In the genomic region with DNA sequence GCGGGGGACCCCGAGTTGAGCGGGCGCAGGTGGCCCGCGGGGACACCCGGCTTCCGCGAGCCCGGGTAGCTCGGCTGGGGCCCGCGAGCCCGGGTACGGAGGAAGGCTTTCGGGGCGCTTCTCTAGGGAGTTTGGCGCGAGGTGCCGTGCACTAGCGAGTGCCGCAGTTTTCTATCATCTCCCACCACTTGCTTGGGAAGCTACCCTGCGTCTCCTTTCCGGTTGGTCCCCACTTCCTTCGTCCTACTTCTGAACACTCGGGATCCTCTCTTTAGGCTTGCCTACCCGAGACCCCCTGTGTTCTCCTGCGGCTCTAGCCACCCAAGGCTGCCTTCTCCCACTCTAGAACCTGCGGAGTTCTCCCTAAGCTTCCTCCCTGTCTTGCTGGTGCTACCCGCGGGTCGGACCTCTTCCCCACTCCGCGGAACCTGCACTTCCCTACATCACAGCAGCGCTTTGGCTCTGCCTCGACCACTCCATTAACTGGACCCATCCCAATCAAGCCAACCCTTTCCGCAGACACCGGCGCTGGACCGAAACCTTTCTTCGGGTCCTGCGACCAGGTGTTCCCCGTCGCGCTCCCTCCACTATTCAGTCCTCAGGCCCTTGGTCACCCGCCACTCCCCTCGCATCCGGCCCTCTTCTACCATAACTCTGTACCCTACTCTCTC, we compare ENCODE assay signal across 9 mouse cellular contexts.
DNase-seq lines count a peak whose midpoint lies in the region; ATAC-seq and TF ChIP-seq lines count a peak whose summit lies in the region.
"Had no signal": no experiment of that assay in that cellular context is flagged by ENCODE, and none has a peak within 500 bp of the region (broad histone marks: within the 10 kb centered on the region; RNA-seq: fewer than 3 reads in every experiment).

No protein-coding gene starts in this region.

- no peak for TF ChIP-seq CTCF in liver, embryonic 14.5 days (IDR thresholded peaks at IDR 0.05; ENCODE audit: low read depth)

- no peaks in the 10 kb centered on the region for H3K9me3 ChIP-seq in forebrain, embryonic 15.5 days
- H3K9me3 ChIP-seq in intestine, embryonic 15.5 days: no peaks in the 10 kb centered on the region
- no peaks in the 10 kb centered on the region for H3K9me3 ChIP-seq in liver, embryonic 14.5 days (ENCODE audit: control insufficient read depth, low read length)

- H3K27me3 ChIP-seq in forebrain, embryonic 15.5 days: no peaks in the 10 kb centered on the region
- H3K27me3 ChIP-seq in intestine, embryonic 15.5 days (replicated peaks): no peaks in the 10 kb centered on the region; the same call in 1 of the 2 replicates
- H3K27me3 ChIP-seq in liver, embryonic 14.5 days (ENCODE audit: control insufficient read depth, insufficient read depth, low read length): peaks cover 44% of the 10 kb centered on the region

- peak overlapping the region; percentile 80 for H3K4me2 ChIP-seq in forebrain, embryonic 15.5 days (replicated peaks)
- H3K4me2 ChIP-seq in intestine, embryonic 15.5 days (replicated peaks): peak overlapping the region; percentile 92
- H3K4me2 ChIP-seq in liver, embryonic 14.5 days (ENCODE audit: low read depth): peak overlapping the region; percentile 55

- peak overlapping the region; percentile 92 for H3K27ac ChIP-seq in forebrain, embryonic 15.5 days (replicated peaks)
- peak overlapping the region; percentile 51; the same call in 1 of the 2 replicates for H3K27ac ChIP-seq in intestine, embryonic 15.5 days
- no peak overlapping the region for H3K27ac ChIP-seq in liver, embryonic 14.5 days

- DNase-seq in kidney, adult 18-20 months: peak; percentile 22
- DNase-seq in kidney, adult 11 months: no peak
- DNase-seq in cerebellum, adult 18-20 months: peak; percentile 55 to 70
- no peak for DNase-seq in liver, embryonic 14.5 days (ENCODE audit: low read depth in 3 of 3, low spot score in 3 of 3)
- DNase-seq in right cerebral cortex, postnatal 4 days: peak; percentile 31

- H3K4me1 ChIP-seq in forebrain, embryonic 15.5 days: peaks cover 41% of the 10 kb centered on the region
- 0 out of 2 replicates have a peak, but pooled peaks cover 5% of the 10 kb centered on the region for H3K4me1 ChIP-seq in intestine, embryonic 15.5 days (replicated peaks)
- H3K4me1 ChIP-seq in liver, embryonic 14.5 days (replicated peaks; ENCODE audit: control insufficient read depth in 2 of 2, insufficient read depth in 2 of 2, low read length in 1 of 2): no peaks in the 10 kb centered on the region

- no peaks in the 10 kb centered on the region for H3K36me3 ChIP-seq in forebrain, embryonic 15.5 days
- no peaks in the 10 kb centered on the region for H3K36me3 ChIP-seq in intestine, embryonic 15.5 days
- no peaks in the 10 kb centered on the region for H3K36me3 ChIP-seq in liver, embryonic 14.5 days (replicated peaks; ENCODE audit: control insufficient read depth, insufficient read depth, low read depth)
- H3K36me3 ChIP-seq: G1E had no signal

- H3K9ac ChIP-seq in forebrain, embryonic 15.5 days (replicated peaks): peak overlapping the region; percentile 83
- H3K9ac ChIP-seq in intestine, embryonic 15.5 days: peak overlapping the region; percentile 59
- no peak overlapping the region for H3K9ac ChIP-seq in liver, embryonic 14.5 days (replicated peaks)

- TF ChIP-seq EP300 in liver, embryonic 14.5 days (IDR thresholded peaks at IDR 0.05; ENCODE audit: low read depth): no peak

- WGBS in forebrain, embryonic 15.5 days: under 1% methylated on average over 48 of the region's 48 CpGs
- WGBS in intestine, embryonic 15.5 days: under 1% methylated on average over 48 of the region's 48 CpGs
- WGBS in liver, embryonic 14.5 days (ENCODE audit: insufficient replicate concordance): 2% methylated on average over 47 of the region's 48 CpGs

- peak overlapping the region; percentile 84 for H3K4me3 ChIP-seq in forebrain, embryonic 15.5 days
- H3K4me3 ChIP-seq in intestine, embryonic 15.5 days (replicated peaks): peak overlapping the region; percentile 73
- peak overlapping the region; percentile 17 to 50; a peak in 3 of 4 replicates for H3K4me3 ChIP-seq in liver, embryonic 14.5 days (ENCODE audit: insufficient read depth in 1 of 2, low read depth in 2 of 2, low read length in 2 of 2)

- ATAC-seq in forebrain, embryonic 15.5 days (replicated peaks): peak; percentile 7
- ATAC-seq in intestine, embryonic 15.5 days: peak; percentile 82
- ATAC-seq in liver, embryonic 14.5 days (ENCODE audit: insufficient read depth): no peak
- ATAC-seq in CD4-positive, CD25-positive, alpha-beta regulatory T cell, adult 4 months: no peak

Comparison
In these comparisons a context has a peak if more than half of its experiments do, and no peak if none do; other contexts are left out.
1. DNase-seq: peak in kidney, adult 18-20 months (single experiment), cerebellum, adult 18-20 months (2 of 2) and right cerebral cortex, postnatal 4 days (single experiment); none in kidney, adult 11 months (single experiment) and liver, embryonic 14.5 days (0 of 3).
2. ATAC-seq: peak in forebrain, embryonic 15.5 days (single experiment) and intestine, embryonic 15.5 days (single experiment); none in liver, embryonic 14.5 days (single experiment) and CD4-positive, CD25-positive, alpha-beta regulatory T cell, adult 4 months (single experiment).
3. H3K4me3 ChIP-seq: peak in every context shown above with its lines; median percentile 84 in forebrain, embryonic 15.5 days; 73 in intestine, embryonic 15.5 days; 34 in liver, embryonic 14.5 days.
4. Peak in every context shown above with its lines, with median percentiles within 50 percentile points of each other: H3K4me2 ChIP-seq.